Comparison of ENCODE assay signal across 22 mouse cellular contexts in the genomic region with DNA sequence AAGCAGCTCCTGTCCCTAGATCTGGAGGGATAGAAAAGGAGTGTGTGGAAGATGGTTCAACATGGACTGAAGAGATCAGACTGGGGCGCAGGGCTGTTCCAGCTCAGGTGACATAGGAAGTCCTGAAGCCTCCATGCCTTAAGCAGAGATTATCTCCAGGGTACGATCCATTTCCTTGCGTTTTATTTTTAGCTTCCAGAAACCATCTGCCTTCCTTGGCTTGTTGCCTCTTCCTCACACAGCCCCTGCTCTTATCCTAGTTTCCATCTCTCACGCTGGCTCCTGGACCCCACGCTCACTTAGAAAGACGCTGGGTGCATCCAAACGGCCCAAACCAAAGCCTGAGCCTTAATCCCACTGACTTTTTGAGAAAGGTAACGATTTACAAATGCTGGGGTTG.
A peak's percentile ranks its signal among the peaks of the same experiment; 100 is the strongest.
DNase-seq lines count a peak whose midpoint lies in the region; ATAC-seq lines count a peak whose summit lies in the region.
"Had no signal": no experiment of that assay in that cellular context is flagged by ENCODE, and none has a peak within 500 bp of the region (broad histone marks: within the 10 kb centered on the region; RNA-seq: fewer than 3 reads in every experiment).

No protein-coding gene starts in this region.

- no peaks in the 10 kb centered on the region for H3K9me3 ChIP-seq in embryonic facial prominence, embryonic 14.5 days (ENCODE audit: control insufficient read depth, low read length)
- H3K9me3 ChIP-seq in embryonic facial prominence, embryonic 10.5 days: no peaks in the 10 kb centered on the region
- H3K9me3 ChIP-seq: embryonic facial prominence, embryonic 13.5 days; heart, embryonic 13.5 days; limb, embryonic 12.5 days; megakaryocyte, embryonic 14.5 days; neural tube, embryonic 12.5 days had no signal

- peaks cover 34% of the 10 kb centered on the region for H3K4me1 ChIP-seq in embryonic facial prominence, embryonic 14.5 days (ENCODE audit: control insufficient read depth, insufficient read depth, low read length)
- peaks cover 49% of the 10 kb centered on the region for H3K4me1 ChIP-seq in embryonic facial prominence, embryonic 10.5 days

- no peaks in the 10 kb centered on the region for H3K27me3 ChIP-seq in embryonic facial prominence, embryonic 14.5 days (replicated peaks; ENCODE audit: control insufficient read depth, insufficient read depth, low read length)
- H3K27me3 ChIP-seq in embryonic facial prominence, embryonic 10.5 days (replicated peaks; ENCODE audit: low read depth, poor library complexity, severe bottlenecking): no peaks in the 10 kb centered on the region
- H3K27me3 ChIP-seq: embryonic facial prominence, embryonic 13.5 days; heart, embryonic 13.5 days; limb, embryonic 12.5 days; neural tube, embryonic 12.5 days had no signal

- no peaks in the 10 kb centered on the region for H3K36me3 ChIP-seq in embryonic facial prominence, embryonic 14.5 days (ENCODE audit: control insufficient read depth, insufficient read depth, low read length)
- H3K36me3 ChIP-seq in embryonic facial prominence, embryonic 10.5 days (replicated peaks): no peaks in the 10 kb centered on the region
- H3K36me3 ChIP-seq: embryonic facial prominence, embryonic 13.5 days; heart, embryonic 13.5 days; limb, embryonic 12.5 days; neural tube, embryonic 12.5 days had no signal

- H3K4me2 ChIP-seq in embryonic facial prominence, embryonic 14.5 days (ENCODE audit: low read depth, low read length): no peak overlapping the region
- H3K4me2 ChIP-seq: embryonic facial prominence, embryonic 13.5 days; heart, embryonic 13.5 days; limb, embryonic 12.5 days; neural tube, embryonic 12.5 days had no signal

- WGBS in embryonic facial prominence, embryonic 14.5 days: 52% methylated on average over 8 of the region's 8 CpGs
- 80% methylated on average over 8 of the region's 8 CpGs for WGBS in embryonic facial prominence, embryonic 10.5 days

- no peak for ATAC-seq in embryonic facial prominence, embryonic 14.5 days (ENCODE audit: low read depth)
- ATAC-seq: activated CD4-positive, CD25-positive, alpha-beta regulatory T cell, adult 4 months had no signal

- no peak overlapping the region for H3K4me3 ChIP-seq in embryonic facial prominence, embryonic 14.5 days (ENCODE audit: low read depth, low read length)
- no peak overlapping the region for H3K4me3 ChIP-seq in embryonic facial prominence, embryonic 10.5 days
- H3K4me3 ChIP-seq: embryonic facial prominence, embryonic 13.5 days; heart, embryonic 13.5 days; left cerebral cortex, adult 2 months; limb, embryonic 12.5 days; megakaryocyte, embryonic 14.5 days; neural tube, embryonic 12.5 days had no signal

- no peak overlapping the region for H3K27ac ChIP-seq in embryonic facial prominence, embryonic 14.5 days (replicated peaks; ENCODE audit: low read depth, low read length)
- no peak overlapping the region for H3K27ac ChIP-seq in embryonic facial prominence, embryonic 10.5 days (replicated peaks)
- H3K27ac ChIP-seq: embryonic facial prominence, embryonic 13.5 days; heart, embryonic 13.5 days; left cerebral cortex, adult 2 months; limb, embryonic 12.5 days; liver, embryonic 14.5 days; neural tube, embryonic 12.5 days had no signal

- no peak overlapping the region for H3K9ac ChIP-seq in embryonic facial prominence, embryonic 14.5 days (ENCODE audit: low read depth, low read length)
- H3K9ac ChIP-seq: embryonic facial prominence, embryonic 13.5 days; heart, embryonic 13.5 days; limb, embryonic 12.5 days; liver, embryonic 14.5 days; neural tube, embryonic 12.5 days had no signal

- peak; percentile 60 for DNase-seq in embryonic facial prominence, embryonic 14.5 days (ENCODE audit: low spot score)
- no peak for DNase-seq in embryonic facial prominence, embryonic 10.5 days (ENCODE audit: low spot score)
- peak; percentile 22 for DNase-seq in kidney, postnatal 10 days
- no peak for DNase-seq in kidney, postnatal 14 days
- DNase-seq in brain, adult 2 months (ENCODE audit: low read depth, low spot score): peak; percentile 87
- DNase-seq in cerebellum, adult 9-10 months: peak; percentile 65
- no peak for DNase-seq in c-Kit-positive CD71-positive TER-119-positive erythroid progenitor cells, embryonic 14.5 days (ENCODE audit: low spot score)
- no peak for DNase-seq in spleen, adult 12 weeks (ENCODE audit: low spot score)
- DNase-seq: adrenal gland, postnatal 36 days; gastrocnemius, postnatal 36 days; kidney, postnatal 25 days; lung, postnatal 10 days; spleen, adult 18-20 months; thymus, postnatal 4 days had no signal

Comparison
In these comparisons a context has a peak if more than half of its experiments do, and no peak if none do; other contexts are left out.
1. DNase-seq: peak in embryonic facial prominence, embryonic 14.5 days (single experiment), kidney, postnatal 10 days (single experiment), brain, adult 2 months (single experiment) and cerebellum, adult 9-10 months (single experiment); none in embryonic facial prominence, embryonic 10.5 days (single experiment), kidney, postnatal 14 days (single experiment), c-Kit-positive CD71-positive TER-119-positive erythroid progenitor cells, embryonic 14.5 days (single experiment) and spleen, adult 12 weeks (single experiment).